Mouse (Mus musculus) CH12.LX (cell line): ENCODE measurements around the gene Itpr1. TPM values are rescaled to one million over a fixed set of nuclear protein-coding genes. Genes with fewer than 3 reads are reported as not detected.

Experiments used
- DNase-seq: peaks from one replicate; pipeline ENCODE4 v3.0.0-alpha.2; 2013; ENCODE audit errors: extremely low read depth
- H3K27ac ChIP-seq: 2 replicates; pipeline ENCODE4 v1.5.1; 2012; ENCODE audit warnings: low read depth, mild to moderate bottlenecking, control low read depth, moderate library complexity; ENCODE audit not compliant: insufficient read depth
- H3K27me3 ChIP-seq: replicated peaks from 2 replicates; pipeline ENCODE3; 2012; ENCODE audit warnings: inconsistent platforms
- H3K36me3 ChIP-seq, 2 experiments: replicated peaks in 1 of 2; 2 replicates each; pipeline versions ENCODE3 to v1.6.1; 2012; ENCODE audit warnings: inconsistent platforms in 1 of 2, low read length in 1 of 2, mild to moderate bottlenecking in 1 of 2, mixed read lengths in 1 of 2, moderate library complexity in 1 of 2; ENCODE audit not compliant: control insufficient read depth in 1 of 2, insufficient read depth in 1 of 2
- H3K4me1 ChIP-seq, 2 experiments: 2 replicates each; pipeline ENCODE4 v1.6.1; 2012; ENCODE audit warnings: inconsistent platforms in 1 of 2, moderate library complexity in 1 of 2; ENCODE audit not compliant: insufficient read depth in 2 of 2, control insufficient read depth in 1 of 2
- H3K4me2 ChIP-seq: 2 replicates; pipeline ENCODE4 v1.6.1; 2012; ENCODE audit warnings: low read depth, mild to moderate bottlenecking, control low read depth; ENCODE audit not compliant: poor library complexity, insufficient read depth, severe bottlenecking
- H3K4me3 ChIP-seq, 3 experiments: fragments of 150-350 bp in 1 of 3; sonication (generic) in 1 of 3; replicated peaks in 1 of 3; 2 replicates each; pipeline versions ENCODE3 to v1.5.1; 2011 to 2012; ENCODE audit warnings: low read depth in 2 of 3, low read length in 2 of 3, mild to moderate bottlenecking in 2 of 3, moderate library complexity in 2 of 3, control low read depth in 1 of 3, improper control_type of control experiment in 1 of 3, inconsistent platforms in 1 of 3, mixed read lengths in 1 of 3; ENCODE audit not compliant: poor library complexity in 1 of 3
- H3K79me2 ChIP-seq: replicated peaks from 2 replicates; pipeline ENCODE4 v1.6.1; 2012; ENCODE audit warnings: mild to moderate bottlenecking, moderate library complexity; ENCODE audit not compliant: control insufficient read depth, poor library complexity, insufficient read depth, severe bottlenecking; ENCODE audit errors: extremely low read depth
- H3K9ac ChIP-seq: 2 replicates; pipeline ENCODE4 v1.6.1; 2012; ENCODE audit warnings: low read depth, mild to moderate bottlenecking, control low read depth, moderate library complexity; ENCODE audit not compliant: insufficient read depth
- H3K9me3 ChIP-seq: replicated peaks from 2 replicates; pipeline ENCODE3; 2012; ENCODE audit warnings: low read length, inconsistent platforms, mixed read lengths
- BHLHE40 ChIP-seq: IDR thresholded peaks from 2 replicates; pipeline ENCODE4 v1.6.1; 2011; ENCODE audit warnings: mild to moderate bottlenecking, low read depth, low read length, improper control_type of control experiment
- CHD2 ChIP-seq: IDR thresholded peaks from 2 replicates; pipeline ENCODE4 v1.6.1; 2011; ENCODE audit warnings: low read length, improper control_type of control experiment
- CTCF ChIP-seq, 2 experiments: IDR thresholded peaks in 1 of 2; conservative IDR thresholded peaks in 1 of 2; 2 replicates each; pipeline ENCODE4 v1.5.1; 2011 to 2012; ENCODE audit warnings: low read depth in 2 of 2, low read length in 2 of 2, improper control_type of control experiment in 1 of 2, inconsistent platforms in 1 of 2, mild to moderate bottlenecking in 1 of 2, moderate library complexity in 1 of 2
- E2F4 ChIP-seq: IDR thresholded peaks from 2 replicates; pipeline ENCODE4 v1.6.1; 2011; ENCODE audit warnings: low read depth, low read length, improper control_type of control experiment; ENCODE audit not compliant: insufficient replicate concordance
- GABPA ChIP-seq: IDR thresholded peaks from 2 replicates; pipeline ENCODE4 v1.6.1; 2012; ENCODE audit warnings: low read depth, low read length, improper control_type of control experiment, inconsistent platforms; ENCODE audit not compliant: insufficient replicate concordance
- MAFK ChIP-seq: IDR thresholded peaks from 2 replicates; pipeline ENCODE4 v1.6.1; 2011; ENCODE audit warnings: low read length, improper control_type of control experiment; ENCODE audit not compliant: insufficient replicate concordance
- NRF1 ChIP-seq: IDR thresholded peaks from 2 replicates; pipeline ENCODE4 v1.6.1; 2014; ENCODE audit warnings: low read depth, mild to moderate bottlenecking, inconsistent platforms, low read length, improper control_type of control experiment, moderate library complexity
- PAX5 ChIP-seq: IDR thresholded peaks from 2 replicates; pipeline ENCODE4 v1.6.1; 2012; ENCODE audit warnings: low read length, inconsistent platforms, mixed read lengths
- RAD21 ChIP-seq: IDR thresholded peaks from 2 replicates; pipeline ENCODE4 v1.6.1; 2011; ENCODE audit warnings: low read depth, mild to moderate bottlenecking, low read length, improper control_type of control experiment, moderate library complexity
- SMC3 ChIP-seq: IDR thresholded peaks from 2 replicates; pipeline ENCODE4 v1.6.1; 2011; ENCODE audit warnings: low read depth, low read length, improper control_type of control experiment
- TBP ChIP-seq: conservative IDR thresholded peaks from 2 replicates; pipeline ENCODE4 v1.6.1; 2011; ENCODE audit warnings: low read depth, low read length, improper control_type of control experiment
- dilution Hi-C: fragments of 300-500 bp; cut with MboI; formaldehyde crosslinking; loops from 2 replicates; pipeline ENCODE4 v1.14.3; 2020; ENCODE audit warnings: low sequenced_read_pairs; ENCODE audit not compliant: extremely low pct_unique_long_range_greater_than_20kb, extremely low pct_ligation_motif_present
- in situ Hi-C: fragments of 300-500 bp; cut with MboI; formaldehyde crosslinking; loops from 3 replicates; pipeline ENCODE4 v1.14.3; 2019; ENCODE audit warnings: low sequenced_read_pairs, low pct_ligation_motif_present, low pct_unique_long_range_greater_than_20kb, mixed read lengths
- polyA plus RNA-seq: library from polyadenylated mRNA; unstranded; fragments of >175 nt; gene quantifications from 2 replicates; pipeline ENCODE4 v1.2.1, GENCODE M21; 2012; ENCODE audit warnings: low read depth; ENCODE audit not compliant: insufficient read length
- total RNA-seq, 2 experiments: library from RNA; depleted of rRNA; stranded (reverse); fragments of 300-350 nt in 1 of 2; fragments of >200 nt in 1 of 2; gene quantifications; 2 replicates each; pipeline ENCODE4 v1.2.3; 2012 to 2014

The Itpr1 gene
- total and polyA plus RNA-seq, 3 experiments: 42.8 to 73.1 (median 53.4) TPM

GRCm38 (mm10) chr6:108369031-108369430 lies 156.1 kb downstream of the Itpr1 start:
- H3K36me3 ChIP-seq: peaks cover 61 to 96% of the 10 kb centered on the region in 2 experiments
- in situ Hi-C loops (no loop called here), dilution Hi-C loops (no loop called here)
- no peaks in the 10 kb centered on the region for H3K27me3 ChIP-seq
- H3K4me2 ChIP-seq: no peak overlapping the region
- no peak overlapping the region for H3K4me3 ChIP-seq
- no peak overlapping the region for H3K27ac ChIP-seq
- no peak overlapping the region for H3K9ac ChIP-seq
- H3K79me2 ChIP-seq: no peaks in the 10 kb centered on the region; the same call in 1 of the 2 replicates
- no peak for TF ChIP-seq CHD2
- H3K4me1 ChIP-seq: no peaks in the 10 kb centered on the region
- no peak for DNase-seq
- H3K9me3 ChIP-seq: no peaks in the 10 kb centered on the region

DNA sequence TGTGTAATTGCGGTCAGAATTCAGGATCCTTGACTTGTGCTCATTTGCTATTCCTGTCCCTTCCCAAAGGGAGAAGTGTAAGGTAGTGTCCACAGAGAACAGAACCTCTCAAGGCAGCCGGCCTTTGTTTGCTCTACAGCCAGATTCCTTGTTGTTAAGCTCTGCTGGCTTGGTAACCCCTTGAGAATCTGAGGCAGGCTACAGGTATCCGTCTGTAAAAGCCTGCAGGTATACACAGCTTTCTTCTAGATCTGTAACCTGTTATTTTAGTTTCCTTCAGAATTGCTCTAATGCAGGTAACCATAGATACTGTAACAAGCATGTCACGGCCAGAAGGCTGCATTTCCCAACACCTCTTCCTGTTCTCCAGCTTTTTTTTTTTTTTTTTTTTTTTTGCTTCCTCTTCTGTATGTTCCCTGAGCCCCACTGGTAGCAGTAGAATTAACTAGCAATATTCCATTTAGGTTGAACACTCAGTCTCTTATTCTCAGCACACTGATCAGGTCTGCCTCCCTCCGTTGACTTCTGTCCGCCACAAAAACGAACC lies 158.5 kb downstream of the Itpr1 start:
- H3K9ac ChIP-seq: no peak overlapping the region
- no peak overlapping the region for H3K27ac ChIP-seq
- dilution Hi-C loops (no loop called here), in situ Hi-C loops (no loop called here)
- no peak for DNase-seq
- no peaks in the 10 kb centered on the region for H3K27me3 ChIP-seq
- no peaks in the 10 kb centered on the region for H3K4me1 ChIP-seq
- H3K4me3 ChIP-seq: no peak overlapping the region
- H3K4me2 ChIP-seq: no peak overlapping the region
- H3K9me3 ChIP-seq: no peaks in the 10 kb centered on the region
- peaks cover 49 to 92% of the 10 kb centered on the region in 2 experiments for H3K36me3 ChIP-seq
- TF ChIP-seq E2F4 (no peak), MAFK (no peak), BHLHE40 (no peak)
- H3K79me2 ChIP-seq: no peaks in the 10 kb centered on the region

GRCm38 (mm10) chr6:108374019-108374418 lies 161.1 kb downstream of the Itpr1 start:
- Histone ChIP-seq H3K4me3 (no peak overlapping the region), H3K4me1 (no peaks in the 10 kb centered on the region), H3K4me2 (no peak overlapping the region), H3K27me3 (no peaks in the 10 kb centered on the region), H3K9ac (no peak overlapping the region), H3K79me2 (no peaks in the 10 kb centered on the region), H3K27ac (no peak overlapping the region), H3K36me3 (peaks cover 50 to 91% of the 10 kb centered on the region in 2 experiments), H3K9me3 (no peaks in the 10 kb centered on the region)
- dilution Hi-C loops: no loop called here
- DNase-seq: peak; percentile 20
- in situ Hi-C loops: no loop called here
- TF ChIP-seq GABPA (no peak), TBP (no peak), SMC3 (peak; percentile 39), NRF1 (no peak), RAD21 (peak; percentile 46), CTCF (conservative IDR thresholded peaks at IDR 0.05 in 1 of 2, IDR thresholded peaks at IDR 0.05 in 1 of 2; ENCODE audit: low read depth in 2 of 2, low read length in 2 of 2) (peak in 1 of 2 experiments; percentile 44; a peak in 2 of 4 replicates), PAX5 (no peak)
